21 mouse cellular contexts compared by ENCODE assay signal in the genomic region with DNA sequence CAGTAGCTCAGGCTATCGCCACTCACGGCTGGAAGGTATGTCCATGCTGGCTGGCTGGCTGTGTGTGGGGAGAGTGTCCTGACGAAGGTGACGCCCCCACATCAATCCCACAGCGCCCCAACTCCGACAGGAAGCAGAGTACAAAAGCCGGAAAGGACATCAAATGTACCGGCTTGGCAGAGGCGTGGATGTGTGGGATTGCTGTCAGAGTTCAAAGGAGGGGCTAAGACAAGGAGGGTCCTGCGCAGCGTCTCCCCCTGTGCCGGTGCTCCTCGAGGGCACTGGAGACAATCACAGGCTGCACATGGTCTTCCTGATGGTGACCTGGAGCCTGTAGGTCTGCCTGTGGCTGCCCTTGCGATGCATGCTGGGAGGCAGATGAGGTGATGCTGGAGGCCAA.
DNase-seq lines count a peak whose midpoint lies in the region; ATAC-seq and TF ChIP-seq lines count a peak whose summit lies in the region.
"Had no signal": no experiment of that assay in that cellular context is flagged by ENCODE, and none has a peak within 500 bp of the region (broad histone marks: within the 10 kb centered on the region; RNA-seq: fewer than 3 reads in every experiment).

No protein-coding gene starts in this region.

- H3K27ac ChIP-seq in heart, embryonic 10.5 days, result no peak overlapping the region
- H3K27ac ChIP-seq in lung, postnatal 0 days (ENCODE audit: low read length), result no peak overlapping the region
- no peak overlapping the region for H3K27ac ChIP-seq in thymus, adult 2 months (ENCODE audit: control insufficient read depth, insufficient read depth, low read length)
- H3K27ac ChIP-seq: embryonic facial prominence, embryonic 15.5 days; forebrain, embryonic 10.5 days; gastrocnemius, adult 2 months; heart, embryonic 15.5 days; hindbrain, embryonic 15.5 days; limb, embryonic 15.5 days; midbrain, embryonic 12.5 days had no signal

- peak; percentile 52 for TF ChIP-seq EP300 in lung, postnatal 0 days (IDR thresholded peaks at IDR 0.05)

- no peak for TF ChIP-seq POLR2A in thymus, adult 2 months (IDR thresholded peaks at IDR 0.05; ENCODE audit: control insufficient read depth, extremely low read depth, insufficient read depth, low read length, poor library complexity)

- H3K9ac ChIP-seq in lung, postnatal 0 days (replicated peaks; ENCODE audit: low read depth), result no peak overlapping the region
- H3K9ac ChIP-seq: embryonic facial prominence, embryonic 15.5 days; heart, embryonic 15.5 days; hindbrain, embryonic 15.5 days; limb, embryonic 15.5 days; midbrain, embryonic 12.5 days had no signal

- TF ChIP-seq CTCF in lung, postnatal 0 days (IDR thresholded peaks at IDR 0.05), result no peak
- no peak for TF ChIP-seq CTCF in thymus, adult 2 months (IDR thresholded peaks at IDR 0.05; ENCODE audit: borderline replicate concordance, control insufficient read depth, extremely low read depth, insufficient read depth, low read length, poor library complexity)

- H3K4me2 ChIP-seq in lung, postnatal 0 days (replicated peaks; ENCODE audit: low read depth, low read length), result no peak overlapping the region
- H3K4me2 ChIP-seq: embryonic facial prominence, embryonic 15.5 days; heart, embryonic 15.5 days; hindbrain, embryonic 15.5 days; limb, embryonic 15.5 days; midbrain, embryonic 12.5 days had no signal

- H3K36me3 ChIP-seq in heart, embryonic 10.5 days, result no peaks in the 10 kb centered on the region
- H3K36me3 ChIP-seq in lung, postnatal 0 days (ENCODE audit: insufficient read depth, low read length), result no peaks in the 10 kb centered on the region
- no peaks in the 10 kb centered on the region for H3K36me3 ChIP-seq in thymus, adult 2 months (ENCODE audit: control insufficient read depth, insufficient read depth, low read length)
- H3K36me3 ChIP-seq: embryonic facial prominence, embryonic 15.5 days; forebrain, embryonic 10.5 days; heart, embryonic 15.5 days; hindbrain, embryonic 15.5 days; limb, embryonic 15.5 days; midbrain, embryonic 12.5 days had no signal

- H3K27me3 ChIP-seq in heart, embryonic 10.5 days (ENCODE audit: insufficient read depth, poor library complexity, severe bottlenecking), result peaks cover 93% of the 10 kb centered on the region
- no peaks in the 10 kb centered on the region; the same call in 1 of the 2 replicates for H3K27me3 ChIP-seq in lung, postnatal 0 days (replicated peaks; ENCODE audit: insufficient read depth, low read length)
- no peaks in the 10 kb centered on the region for H3K27me3 ChIP-seq in thymus, adult 2 months (ENCODE audit: control insufficient read depth, insufficient read depth, low read length)
- H3K27me3 ChIP-seq: hindbrain, embryonic 15.5 days; midbrain, embryonic 12.5 days had no signal

- H3K9me3 ChIP-seq in heart, embryonic 10.5 days, result no peaks in the 10 kb centered on the region
- no peaks in the 10 kb centered on the region for H3K9me3 ChIP-seq in lung, postnatal 0 days (ENCODE audit: low read length)
- H3K9me3 ChIP-seq: embryonic facial prominence, embryonic 15.5 days; forebrain, embryonic 10.5 days; heart, embryonic 15.5 days; hindbrain, embryonic 15.5 days; limb, embryonic 15.5 days; midbrain, embryonic 12.5 days had no signal

- H3K4me3 ChIP-seq in heart, embryonic 10.5 days, result no peak overlapping the region
- H3K4me3 ChIP-seq in lung, postnatal 0 days (ENCODE audit: low read depth, low read length), result no peak overlapping the region
- H3K4me3 ChIP-seq in thymus, adult 2 months (ENCODE audit: control insufficient read depth, insufficient read depth, low read length), result no peak overlapping the region
- H3K4me3 ChIP-seq: embryonic facial prominence, embryonic 15.5 days; forebrain, embryonic 10.5 days; gastrocnemius, adult 2 months; heart, embryonic 15.5 days; hindbrain, embryonic 15.5 days; limb, embryonic 15.5 days; midbrain, embryonic 12.5 days had no signal

- ATAC-seq in lung, postnatal 0 days, result peak; percentile 76
- ATAC-seq: Patski had no signal

- peak; percentile 14 to 47 for DNase-seq in heart, adult 9 months (ENCODE audit: low spot score in 2 of 2)
- DNase-seq in heart, embryonic 10.5 days (ENCODE audit: low spot score), result no peak
- peak; percentile 5 to 6 for DNase-seq in kidney, adult 8-10 months
- peak; percentile 34 for DNase-seq in kidney, postnatal 10 days
- DNase-seq in lung, postnatal 0 days (ENCODE audit: low spot score), result peak; percentile 52
- no peak for DNase-seq in natural killer cell, adult 2 months (ENCODE audit: low spot score in 2 of 2)
- DNase-seq in thymus, adult 2 months, result no peak
- DNase-seq: cerebellum, adult 11 months; cerebellum, postnatal 14 days; embryo, embryonic 11 days; gastrocnemius, adult 2 months; layer of hippocampus, postnatal 36 days; right cerebral cortex, postnatal 25 days; thymus, postnatal 36 days had no signal

- H3K4me1 ChIP-seq in heart, embryonic 10.5 days, result peaks cover 23% of the 10 kb centered on the region
- H3K4me1 ChIP-seq in lung, postnatal 0 days (ENCODE audit: insufficient read depth, low read depth, low read length), result no peaks in the 10 kb centered on the region
- peaks cover 37% of the 10 kb centered on the region for H3K4me1 ChIP-seq in thymus, adult 2 months (replicated peaks; ENCODE audit: control insufficient read depth, insufficient read depth, low read length)
- H3K4me1 ChIP-seq: heart, embryonic 15.5 days; midbrain, embryonic 12.5 days had no signal

- WGBS in heart, embryonic 10.5 days, result 52% methylated on average over 14 of the region's 14 CpGs
- WGBS in lung, postnatal 0 days, result 48% methylated on average over 14 of the region's 14 CpGs
- WGBS in thymus, adult 2 months, result 72% methylated on average over 14 of the region's 14 CpGs

Comparison
In these comparisons a context has a peak if more than half of its experiments do, and no peak if none do; other contexts are left out.
1. DNase-seq: peak in heart, adult 9 months (2 of 2), kidney, adult 8-10 months (2 of 2), kidney, postnatal 10 days (single experiment) and lung, postnatal 0 days (single experiment); none in heart, embryonic 10.5 days (single experiment), natural killer cell, adult 2 months (0 of 2) and thymus, adult 2 months (single experiment).